Mouse (Mus musculus): ENCODE data around the gene B3gat3. TPM values are rescaled to one million over a fixed set of nuclear protein-coding genes. Genes with fewer than 3 reads are reported as not detected.

B3gat3 gene
- polyA plus RNA-seq, 1 experiment from 2014 or later = 32.8 TPM

DNA sequence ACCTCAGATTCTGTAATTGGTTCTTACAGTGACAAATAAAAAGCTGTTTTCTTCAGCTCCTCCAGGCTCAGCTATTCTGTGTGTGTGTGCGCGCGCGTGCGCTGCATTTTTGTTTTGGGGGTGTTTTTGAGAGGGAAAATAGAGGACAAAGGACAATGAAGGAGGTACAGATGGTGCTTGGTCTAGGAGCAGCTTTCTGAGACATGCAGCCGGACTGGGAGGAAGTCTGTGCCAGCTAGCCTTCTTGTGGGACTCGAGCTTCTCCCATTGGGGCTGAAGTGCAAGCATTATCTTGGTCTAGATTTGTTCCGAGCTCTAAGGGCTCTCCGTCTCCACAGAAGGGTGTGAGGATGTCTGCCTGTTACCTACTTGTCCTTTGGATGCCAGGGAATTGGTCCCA is 32.1 kb downstream of the B3gat3 start:
- ATAC-seq (replicated peaks; ENCODE audit: insufficient number of reproducible peaks, low FRiP score, low TSS enrichment, low read depth) (no peak), DNase-seq (ENCODE audit: low spot score) (no peak)
- WGBS = 89% methylated on average over 9 of the region's 9 CpGs
- Histone ChIP-seq H3K4me1 (ENCODE audit: control insufficient read depth, insufficient read depth, low read length) (no peaks in the 10 kb centered on the region), H3K4me2 (ENCODE audit: low read depth, low read length) (no peak overlapping the region), H3K27ac (replicated peaks; ENCODE audit: low read depth, low read length) (no peak overlapping the region), H3K9me3 (replicated peaks; ENCODE audit: control insufficient read depth, low read length) (no peaks in the 10 kb centered on the region), H3K9ac (replicated peaks; ENCODE audit: low read length) (no peak overlapping the region), H3K36me3 (replicated peaks; ENCODE audit: control insufficient read depth, insufficient read depth, low read depth, low read length) (peaks cover 16% of the 10 kb centered on the region), H3K27me3 (ENCODE audit: control insufficient read depth, insufficient read depth, low read length) (no peaks in the 10 kb centered on the region), H3K4me3 (ENCODE audit: low read depth, low read length) (no peak overlapping the region)

DNA sequence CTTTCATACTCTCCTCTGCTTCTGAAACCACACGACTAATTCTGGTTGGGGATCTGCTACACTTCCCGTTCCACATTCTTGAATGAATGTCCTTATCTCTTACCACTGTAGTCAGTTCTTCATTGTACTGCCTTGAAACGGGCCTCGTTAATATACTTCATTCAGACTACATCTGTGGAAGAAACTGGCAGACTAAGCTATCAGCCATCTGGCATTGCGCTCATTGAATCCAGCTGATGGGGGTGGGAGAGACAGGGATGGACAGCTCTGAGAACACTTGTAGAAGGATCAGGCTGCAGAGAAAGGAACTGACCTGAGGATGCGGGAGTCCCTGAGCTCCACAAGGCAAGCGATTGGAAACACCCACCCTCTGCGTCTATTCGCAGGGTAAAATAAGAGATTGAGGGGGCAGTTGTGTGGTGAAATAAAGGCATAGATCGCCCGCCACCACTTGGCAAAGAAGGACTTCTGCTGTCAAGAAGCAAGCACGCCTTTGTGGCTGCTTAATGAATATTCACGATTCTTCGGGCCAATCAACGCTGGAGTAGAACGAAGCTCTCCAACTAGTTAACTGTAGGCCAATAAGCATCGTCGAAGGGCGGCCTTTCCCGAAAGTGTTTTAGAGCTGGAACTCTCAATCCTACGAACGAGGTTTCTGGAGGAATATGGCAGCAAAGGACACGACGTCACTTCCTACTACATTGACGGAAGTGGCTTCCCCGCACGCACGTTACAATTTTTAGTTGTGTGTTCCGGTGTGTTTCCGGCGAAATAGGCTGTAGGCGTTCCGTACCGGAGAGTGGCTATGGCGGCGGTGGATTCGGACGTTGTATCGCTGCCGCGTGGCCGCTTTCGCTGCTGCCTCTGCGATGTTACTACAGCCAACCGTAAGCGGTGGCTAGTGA is 33.2 kb downstream of the B3gat3 start, which contains the start of gene Tut1:
Tut1 (plus strand) TSS at position 713 of the 905 bp plus-strand sequence.
- Histone ChIP-seq H3K27me3 (ENCODE audit: control insufficient read depth, insufficient read depth, low read length) (no peaks in the 10 kb centered on the region), H3K36me3 (replicated peaks; ENCODE audit: control insufficient read depth, insufficient read depth, low read depth, low read length) (peaks cover 7% of the 10 kb centered on the region), H3K4me3 (ENCODE audit: low read depth, low read length) (peak within 1 kb of the TSS; percentile 76), H3K27ac (replicated peaks; ENCODE audit: low read depth, low read length) (0 out of 2 replicates have a peak within 1 kb of the TSS, but pooled peaks have one; percentile 22), H3K4me1 (ENCODE audit: control insufficient read depth, insufficient read depth, low read length) (no peaks in the 10 kb centered on the region), H3K9me3 (replicated peaks; ENCODE audit: control insufficient read depth, low read length) (no peaks in the 10 kb centered on the region), H3K9ac (replicated peaks; ENCODE audit: low read length) (peak within 1 kb of the TSS; percentile 82), H3K4me2 (ENCODE audit: low read depth, low read length) (peak within 1 kb of the TSS; percentile 65)
- ATAC-seq (replicated peaks; ENCODE audit: insufficient number of reproducible peaks, low FRiP score, low TSS enrichment, low read depth) = peak; percentile 93
- WGBS = 5% methylated on average over 46 of the region's 46 CpGs
- peak; percentile 98 for DNase-seq (ENCODE audit: low spot score)

GRCm38 (mm10) chr19:8954171-8954570 is 34.0 kb downstream of the B3gat3 start:
- ATAC-seq (replicated peaks; ENCODE audit: insufficient number of reproducible peaks, low FRiP score, low TSS enrichment, low read depth) (no peak), DNase-seq (ENCODE audit: low spot score) (no peak)
- peaks cover 5% of the 10 kb centered on the region for H3K36me3 ChIP-seq (replicated peaks; ENCODE audit: control insufficient read depth, insufficient read depth, low read depth, low read length)
- no peaks in the 10 kb centered on the region for H3K9me3 ChIP-seq (replicated peaks; ENCODE audit: control insufficient read depth, low read length)
- no peaks in the 10 kb centered on the region for H3K4me1 ChIP-seq (ENCODE audit: control insufficient read depth, insufficient read depth, low read length)
- H3K27ac ChIP-seq (replicated peaks; ENCODE audit: low read depth, low read length) = 0 out of 2 replicates have a peak overlapping the region, but pooled peaks have one; percentile 22
- H3K4me3 ChIP-seq (ENCODE audit: low read depth, low read length) = peak overlapping the region; percentile 76
- WGBS = 11% methylated on average over 9 of the region's 9 CpGs
- H3K9ac ChIP-seq (replicated peaks; ENCODE audit: low read length) = peak overlapping the region; percentile 82
- H3K4me2 ChIP-seq (ENCODE audit: low read depth, low read length) = peak overlapping the region; percentile 65
- H3K27me3 ChIP-seq (ENCODE audit: control insufficient read depth, insufficient read depth, low read length) = no peaks in the 10 kb centered on the region

GRCm38 (mm10) chr19:8962256-8962655 is 42.1 kb downstream of the B3gat3 start:
- H3K4me3 ChIP-seq (ENCODE audit: low read depth, low read length) = no peak overlapping the region
- WGBS = 79% methylated on average over 2 of the region's 2 CpGs

DNA sequence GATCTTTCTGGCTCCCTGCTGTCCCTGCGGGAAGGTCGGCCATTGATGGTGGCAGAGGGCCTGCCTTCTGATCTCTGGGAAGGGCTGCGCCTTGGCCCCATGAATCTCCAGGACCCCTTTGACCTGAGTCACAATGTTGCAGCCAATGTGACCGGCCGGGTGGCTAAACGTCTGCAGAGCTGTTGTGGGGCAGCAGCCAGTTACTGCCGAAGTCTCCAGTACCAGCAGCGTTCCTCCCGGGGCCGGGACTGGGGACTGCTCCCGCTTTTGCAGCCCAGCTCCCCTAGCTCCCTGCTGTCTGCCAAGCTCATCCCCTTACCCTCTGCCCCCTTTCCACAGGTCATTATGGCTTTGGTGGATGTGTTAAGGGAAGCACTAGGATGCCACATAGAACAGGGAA is 44.9 kb downstream of the B3gat3 start:
- no peak overlapping the region for H3K4me3 ChIP-seq (ENCODE audit: low read depth, low read length)
- no peak overlapping the region for H3K4me2 ChIP-seq (ENCODE audit: low read depth, low read length)
- ATAC-seq (replicated peaks; ENCODE audit: insufficient number of reproducible peaks, low FRiP score, low TSS enrichment, low read depth) (no peak), DNase-seq (ENCODE audit: low spot score) (no peak)
- H3K27me3 ChIP-seq (ENCODE audit: control insufficient read depth, insufficient read depth, low read length) = no peaks in the 10 kb centered on the region
- peaks cover 3% of the 10 kb centered on the region for H3K36me3 ChIP-seq (replicated peaks; ENCODE audit: control insufficient read depth, insufficient read depth, low read depth, low read length)
- no peak overlapping the region for H3K27ac ChIP-seq (replicated peaks; ENCODE audit: low read depth, low read length)
- no peak overlapping the region for H3K9ac ChIP-seq (replicated peaks; ENCODE audit: low read length)
- 91% methylated on average over 11 of the region's 11 CpGs for WGBS
- no peaks in the 10 kb centered on the region for H3K9me3 ChIP-seq (replicated peaks; ENCODE audit: control insufficient read depth, low read length)
- H3K4me1 ChIP-seq (ENCODE audit: control insufficient read depth, insufficient read depth, low read length) = no peaks in the 10 kb centered on the region

More at GRCm38 (mm10) chr19:8962256-8962655, 42.1 kb downstream of the B3gat3 start:
- Histone ChIP-seq H3K9ac (replicated peaks; ENCODE audit: low read length) (no peak overlapping the region), H3K4me1 (ENCODE audit: control insufficient read depth, insufficient read depth, low read length) (no peaks in the 10 kb centered on the region), H3K4me2 (ENCODE audit: low read depth, low read length) (no peak overlapping the region), H3K27ac (replicated peaks; ENCODE audit: low read depth, low read length) (no peak overlapping the region), H3K9me3 (replicated peaks; ENCODE audit: control insufficient read depth, low read length) (no peaks in the 10 kb centered on the region), H3K36me3 (replicated peaks; ENCODE audit: control insufficient read depth, insufficient read depth, low read depth, low read length) (peaks cover 3% of the 10 kb centered on the region), H3K27me3 (ENCODE audit: control insufficient read depth, insufficient read depth, low read length) (no peaks in the 10 kb centered on the region)
- ATAC-seq (replicated peaks; ENCODE audit: insufficient number of reproducible peaks, low FRiP score, low TSS enrichment, low read depth) (no peak), DNase-seq (ENCODE audit: low spot score) (no peak)

DNA sequence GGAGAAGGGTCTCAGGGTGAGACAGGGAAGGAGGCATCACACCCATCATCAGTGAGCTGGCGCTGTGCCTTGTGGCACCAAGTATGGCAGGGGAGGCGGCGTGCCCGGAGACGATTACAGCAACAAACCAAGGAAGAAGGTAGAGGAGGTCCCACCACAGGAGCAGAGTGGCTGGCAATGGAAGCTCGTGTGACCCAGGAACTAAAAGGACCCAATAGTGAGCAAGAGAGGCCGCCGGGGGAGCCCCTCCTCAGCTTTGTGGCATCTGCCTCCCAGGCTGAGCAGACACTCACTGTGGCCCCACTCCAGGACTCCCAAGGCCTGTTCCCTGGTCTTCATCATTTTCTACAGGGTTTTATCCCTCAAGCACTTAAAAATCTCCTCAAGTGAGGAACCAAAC is 45.6 kb downstream of the B3gat3 start:
- Histone ChIP-seq H3K9me3 (replicated peaks; ENCODE audit: control insufficient read depth, low read length) (no peaks in the 10 kb centered on the region), H3K4me2 (ENCODE audit: low read depth, low read length) (peak overlapping the region; percentile 41; the same call in 1 of the 2 replicates), H3K4me3 (ENCODE audit: low read depth, low read length) (no peak overlapping the region; the same call in 1 of the 2 replicates), H3K27me3 (ENCODE audit: control insufficient read depth, insufficient read depth, low read length) (no peaks in the 10 kb centered on the region), H3K9ac (replicated peaks; ENCODE audit: low read length) (peak overlapping the region; percentile 57), H3K4me1 (ENCODE audit: control insufficient read depth, insufficient read depth, low read length) (no peaks in the 10 kb centered on the region), H3K36me3 (replicated peaks; ENCODE audit: control insufficient read depth, insufficient read depth, low read depth, low read length) (peaks cover 3% of the 10 kb centered on the region), H3K27ac (replicated peaks; ENCODE audit: low read depth, low read length) (no peak overlapping the region)
- no peak for DNase-seq (ENCODE audit: low spot score)
- no peak for ATAC-seq (replicated peaks; ENCODE audit: insufficient number of reproducible peaks, low FRiP score, low TSS enrichment, low read depth)
- 82% methylated on average over 8 of the region's 8 CpGs for WGBS

- Histone ChIP-seq H3K9ac (replicated peaks; ENCODE audit: low read length) (peak overlapping the region; percentile 57), H3K4me2 (ENCODE audit: low read depth, low read length) (peak overlapping the region; percentile 41), H3K27me3 (ENCODE audit: control insufficient read depth, insufficient read depth, low read length) (no peaks in the 10 kb centered on the region), H3K4me3 (ENCODE audit: low read depth, low read length) (peak overlapping the region; percentile 59), H3K27ac (replicated peaks; ENCODE audit: low read depth, low read length) (peak overlapping the region; percentile 78), H3K4me1 (ENCODE audit: control insufficient read depth, insufficient read depth, low read length) (no peaks in the 10 kb centered on the region), H3K36me3 (replicated peaks; ENCODE audit: control insufficient read depth, insufficient read depth, low read depth, low read length) (peaks cover 4% of the 10 kb centered on the region), H3K9me3 (replicated peaks; ENCODE audit: control insufficient read depth, low read length) (no peaks in the 10 kb centered on the region)
- 41% methylated on average over 5 of the region's 5 CpGs for WGBS
- DNase-seq (ENCODE audit: low spot score) (no peak), ATAC-seq (replicated peaks; ENCODE audit: insufficient number of reproducible peaks, low FRiP score, low TSS enrichment, low read depth) (no peak)
Observed at GRCm38 (mm10) chr19:8966198-8966589, 46.0 kb downstream of the B3gat3 start.

Measured in embryonic facial prominence, embryonic 11.5 days (tissue).